Mouse (Mus musculus) left cerebral cortex, postnatal 36 days (tissue): Measurements from ENCODE around the gene Gm45783. TPM values are rescaled to one million over a fixed set of nuclear protein-coding genes. Genes with fewer than 3 reads are reported as not detected.
"Not testable (repeated sequence)": the region's sequence is repeated elsewhere in the genome, so short reads cannot be mapped to it uniquely, and the experiment has no call there.

Experiments
- DNase-seq, 2 experiments: peaks; one replicate each; pipeline ENCODE4 v3.0.0; 2021 to 2022; ENCODE audit warnings: low spot score in 2 of 2, mixed read lengths in 1 of 2
- intact Hi-C: fragments of 180-260 bp; cut with DNase I; formaldehyde crosslinking; loops from one replicate; pipeline ENCODE4 v1.15.1; 2025
- microRNA-seq: library from miRNA; unstranded; fragments of <30 nt; microRNA quantifications from one replicate; pipeline ENCODE4 v1.2.0, GENCODE M21; 2022
- total RNA-seq, 2 experiments: library from RNA; stranded (reverse); gene quantifications; 2 replicates each; pipeline ENCODE4 v1.2.3; 2021

Gene Gm45783
- total RNA-seq: not detected

GRCm38 (mm10) chr7:7374431-7374830 lies at the start of gene Gm45783:
Gm45783 (minus strand) TSS chr7:7374573.
- DNase-seq, intact Hi-C loops: not testable (repeated sequence)

- intact Hi-C loops, DNase-seq: not testable (repeated sequence)
Measured at GRCm38 (mm10) chr7:7399603-7400002, 25.2 kb upstream of the Gm45783 start, which contains the start of gene Vmn2r31. Vmn2r31 (minus strand) TSS chr7:7399703.

- intact Hi-C loops, DNase-seq: not testable (repeated sequence)
Measured at GRCm38 (mm10) chr7:7337509-7337908, 36.9 kb downstream of the Gm45783 start, which contains the start of gene Vmn2r30. Vmn2r30 (minus strand) TSS chr7:7337609.

- DNase-seq: peak in 1 of 2 experiments; percentile 24
- intact Hi-C loops: loop anchor here (10.0 kb wide), 2 partner anchors 161 to 871 kb away; partner anchors contain the start of gene Zfp773
Measured at GRCm38 (mm10) chr7:7295595-7295994, 78.8 kb downstream of the Gm45783 start.

Small RNAs within 50 kb of the gene (microRNA-seq; reads per million reads assigned to microRNA genes)
- gene Mir5620: 15.5 reads per million, percentile 35 among the genes with 10 or more reads in this experiment

Other genes starting within 250 kb of the Gm45783 start
- gene Zfp773, start 237.8 kb downstream of the Gm45783 start, total RNA-seq: 1 to 10 TPM; 1.6 to 2.8 TPM
- 1 to 10 TPM; 5.9 to 6.8 TPM for gene Zfp418, start 203.2 kb downstream of the Gm45783 start, total RNA-seq
- gene Zfp772, start 164.6 kb downstream of the Gm45783 start, total RNA-seq: 10 to 100 TPM in 1 of 2 experiments, 1 to 10 TPM in 1; 7.5 to 10.0 TPM
- 1 to 10 TPM; 1.4 to 3.5 TPM for gene Vmn2r29, start 127.2 kb downstream of the Gm45783 start, total RNA-seq
- 10 to 100 TPM; 12.1 to 14.2 TPM for gene Gm45844, start 96.3 kb downstream of the Gm45783 start, total RNA-seq
- 100 to 1,000 TPM; 134 to 148 TPM for gene Clcn4, start 73.7 kb downstream of the Gm45783 start, total RNA-seq
- not detected for gene Vmn2r30, start 37.0 kb downstream of the Gm45783 start, total RNA-seq
- gene Vmn2r31, start 25.1 kb upstream of the Gm45783 start, total RNA-seq: not detected
- gene Vmn2r32, start 105.4 kb upstream of the Gm45783 start, total RNA-seq: not detected
- not detected for gene Vmn2r33, start 192.2 kb upstream of the Gm45783 start, total RNA-seq